Mouse (Mus musculus) hindbrain, postnatal 0 days (tissue): ENCODE data around the gene Gm40193. TPM values are rescaled to one million over a fixed set of nuclear protein-coding genes. Genes with fewer than 3 reads are reported as not detected.
"Not testable (repeated sequence)": the region's sequence is repeated elsewhere in the genome, so short reads cannot be mapped to it uniquely, and the experiment has no call there.

Experiments
- ATAC-seq: fragments of 200-750 bp; cut with Nextera tagmentation; 2 replicates; pipeline ENCODE4 v1.8.0; 2017; ENCODE audit warnings: mild to moderate bottlenecking, moderate TSS enrichment, moderate library complexity
- DNase-seq: peaks from one replicate; pipeline ENCODE4 v3.0.0-alpha.2; 2015; ENCODE audit warnings: low spot score
- H3K27ac ChIP-seq: fragments of 300-500 bp; sonication (generic); 2 replicates; pipeline ENCODE4 v1.5.1; 2014; ENCODE audit warnings: mild to moderate bottlenecking
- H3K27me3 ChIP-seq: fragments of 300-500 bp; sonication (generic); 2 replicates; pipeline ENCODE4 v1.6.1; 2014; ENCODE audit warnings: low read length, mixed read lengths; ENCODE audit not compliant: insufficient read depth
- H3K36me3 ChIP-seq: fragments of 300-500 bp; sonication (generic); 2 replicates; pipeline ENCODE4 v1.6.1; 2014; ENCODE audit warnings: low read length, mixed read lengths; ENCODE audit not compliant: insufficient read depth
- H3K4me1 ChIP-seq: fragments of 300-500 bp; sonication (generic); 2 replicates; pipeline ENCODE4 v1.6.1; 2014; ENCODE audit warnings: antibody characterized with exemption, low read length, mixed read lengths; ENCODE audit not compliant: insufficient read depth
- H3K4me2 ChIP-seq: fragments of 300-500 bp; sonication (generic); 2 replicates; pipeline ENCODE4 v1.6.1; 2014; ENCODE audit warnings: low read depth, mild to moderate bottlenecking, low read length, moderate library complexity, mixed read lengths
- H3K4me3 ChIP-seq: fragments of 300-500 bp; sonication (generic); 2 replicates; pipeline ENCODE4 v1.5.1; 2014; ENCODE audit warnings: low read length
- H3K9ac ChIP-seq: fragments of 300-500 bp; sonication (generic); replicated peaks from 2 replicates; pipeline ENCODE4 v1.6.1; 2014; ENCODE audit warnings: mild to moderate bottlenecking, low read length, moderate library complexity, mixed read lengths
- H3K9me3 ChIP-seq: fragments of 300-500 bp; sonication (generic); 2 replicates; pipeline ENCODE4 v1.6.1; 2016; ENCODE audit warnings: low read length, mixed read lengths
- CTCF ChIP-seq: IDR thresholded peaks from 2 replicates; pipeline ENCODE4 v1.5.1; 2016; ENCODE audit warnings: antibody characterized with exemption, control low read depth, low read depth
- WGBS: fragments of 180-500 bp; shearing (Covaris S2); extraction: QIAGEN DNeasy Blood & Tissue Kit; methylation state at CpG from one replicate; pipeline ENCODE4 v1.1.7; 2014; 5-methylcytosine and 5-hydroxymethylcytosine counted together
- polyA plus RNA-seq: library from polyadenylated mRNA; unstranded; fragments of >200 nt; fragmentation: Nextera tagmentation; extraction: Ambion mirVana; gene quantifications from 2 replicates; pipeline ENCODE4 v1.2.1, GENCODE M21; 2015
- total RNA-seq: library from RNA; depleted of rRNA; stranded (reverse); fragments of >200 nt; gene quantifications from 2 replicates; pipeline ENCODE4 v1.2.3, GENCODE M21; 2014

The Gm40193 gene
- total and polyA plus RNA-seq, 2 experiments from 2014 or later, result not detected

GRCm38 (mm10) chr11:70528610-70529009 lies 4.1 kb downstream of the Gm40193 start:
- TF ChIP-seq CTCF, result no peak
- WGBS, result 86% methylated on average over 7 of the region's 7 CpGs
- DNase-seq (no peak), ATAC-seq (no peak)
- Histone ChIP-seq H3K36me3 (peaks cover 11% of the 10 kb centered on the region; the same call in 1 of the 2 replicates), H3K9me3 (no peaks in the 10 kb centered on the region), H3K4me2 (no peak overlapping the region), H3K27me3 (no peaks in the 10 kb centered on the region), H3K27ac (no peak overlapping the region), H3K4me3 (no peak overlapping the region), H3K9ac (no peak overlapping the region), H3K4me1 (peaks cover 6% of the 10 kb centered on the region; the same call in 1 of the 2 replicates)

DNA sequence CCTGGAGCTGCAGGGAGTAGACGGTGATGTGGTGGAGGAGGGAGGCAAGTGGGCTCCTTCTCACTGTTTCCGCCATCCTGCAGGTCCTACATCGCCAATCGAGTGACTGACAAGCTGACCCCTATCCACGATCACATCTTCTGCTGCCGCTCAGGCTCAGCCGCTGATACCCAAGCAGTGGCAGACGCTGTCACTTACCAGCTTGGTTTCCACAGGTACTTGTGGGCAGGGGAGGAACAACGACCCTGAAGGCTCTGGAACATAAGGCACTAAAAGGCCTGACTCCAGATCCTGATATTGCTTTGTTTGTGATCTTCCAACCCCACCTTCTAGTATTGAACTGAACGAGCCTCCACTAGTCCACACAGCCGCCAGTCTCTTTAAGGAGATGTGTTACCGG lies 6.5 kb downstream of the Gm40193 start:
- no peak for ATAC-seq

GRCm38 (mm10) chr11:70525726-70526125 lies 7.0 kb downstream of the Gm40193 start:
- Histone ChIP-seq H3K4me3 (peak overlapping the region; percentile 59), H3K27me3 (no peaks in the 10 kb centered on the region), H3K9me3 (no peaks in the 10 kb centered on the region), H3K27ac (peak overlapping the region; percentile 62), H3K4me2 (peak overlapping the region; percentile 76), H3K4me1 (peaks cover 6% of the 10 kb centered on the region; the same call in 1 of the 2 replicates), H3K36me3 (peaks cover 11% of the 10 kb centered on the region; the same call in 1 of the 2 replicates), H3K9ac (peak overlapping the region; percentile 62)
- DNase-seq (no peak), ATAC-seq (peak; percentile 10; the same call in 1 of the 2 replicates)
- 3% methylated on average over 12 of the region's 12 CpGs for WGBS
- no peak for TF ChIP-seq CTCF

More for the DNA sequence above, 6.5 kb downstream of the Gm40193 start:
- Histone ChIP-seq H3K9me3 (no peaks in the 10 kb centered on the region), H3K36me3 (peaks cover 11% of the 10 kb centered on the region; the same call in 1 of the 2 replicates), H3K4me1 (peaks cover 6% of the 10 kb centered on the region; the same call in 1 of the 2 replicates), H3K27me3 (no peaks in the 10 kb centered on the region), H3K4me2 (peak overlapping the region; percentile 76), H3K27ac (no peak overlapping the region), H3K9ac (no peak overlapping the region), H3K4me3 (peak overlapping the region; percentile 59)
- 92% methylated on average over 12 of the region's 12 CpGs for WGBS
- no peak for DNase-seq
- no peak for TF ChIP-seq CTCF

DNA sequence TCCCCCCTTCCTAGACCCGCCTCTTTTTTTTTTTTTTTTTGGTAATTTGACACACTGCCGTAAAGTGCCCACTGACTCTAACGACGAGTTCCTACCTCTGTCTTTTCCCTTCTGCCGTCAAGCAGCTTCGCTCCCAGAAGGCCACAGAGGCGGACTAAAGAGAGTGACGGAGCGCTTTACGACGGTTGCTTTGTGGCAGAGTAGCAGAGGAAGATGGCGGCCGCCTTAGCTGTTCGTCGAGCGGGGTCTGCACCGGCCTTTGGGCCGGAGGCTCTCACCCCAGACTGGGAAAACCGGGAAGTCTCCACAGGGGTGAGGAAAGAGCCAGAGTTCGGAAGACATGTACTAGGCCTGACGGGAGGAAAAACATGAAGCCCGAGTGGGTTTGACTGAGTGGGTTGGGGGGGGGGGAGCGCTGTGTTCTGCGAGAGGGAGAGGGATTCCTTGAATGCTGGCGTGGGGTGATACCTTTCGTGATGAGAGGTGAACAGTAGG lies 7.5 kb downstream of the Gm40193 start, which contains the start of gene Psmb6:
Gene Psmb6, plus strand, starts transcription at position 184 of the 495 bp plus-strand sequence.
- no peaks in the 10 kb centered on the region for H3K9me3 ChIP-seq
- under 1% methylated on average over 25 of the region's 26 CpGs for WGBS
- no peak for TF ChIP-seq CTCF
- peak; percentile 97 for DNase-seq
- peak within 1 kb of the TSS; percentile 76 for H3K4me2 ChIP-seq
- H3K4me1 ChIP-seq, result peaks cover 6% of the 10 kb centered on the region; the same call in 1 of the 2 replicates
- peaks cover 11% of the 10 kb centered on the region; the same call in 1 of the 2 replicates for H3K36me3 ChIP-seq
- peak within 1 kb of the TSS; percentile 59 for H3K4me3 ChIP-seq
- peak; percentile 96 for ATAC-seq
- H3K27me3 ChIP-seq, result no peaks in the 10 kb centered on the region
- H3K27ac ChIP-seq, result peak within 1 kb of the TSS; percentile 62
- peak within 1 kb of the TSS; percentile 62 for H3K9ac ChIP-seq

GRCm38 (mm10) chr11:70524782-70525181 lies 8.0 kb downstream of the Gm40193 start:
- H3K27me3 ChIP-seq, result no peaks in the 10 kb centered on the region
- ATAC-seq (peak; percentile 3; the same call in 1 of the 2 replicates), DNase-seq (no peak)
- peaks cover 11% of the 10 kb centered on the region; the same call in 1 of the 2 replicates for H3K36me3 ChIP-seq
- H3K27ac ChIP-seq, result no peak overlapping the region
- no peaks in the 10 kb centered on the region for H3K9me3 ChIP-seq
- H3K4me2 ChIP-seq, result peak overlapping the region; percentile 56
- peak overlapping the region; percentile 59 for H3K4me3 ChIP-seq
- H3K9ac ChIP-seq, result no peak overlapping the region
- H3K4me1 ChIP-seq, result peaks cover 6% of the 10 kb centered on the region; the same call in 1 of the 2 replicates
- 8% methylated on average over 8 of the region's 8 CpGs for whole genome bisulfite sequencing
- no peak for TF ChIP-seq CTCF

- H3K4me3 ChIP-seq, H3K27ac ChIP-seq, H3K9ac ChIP-seq, ATAC-seq, H3K4me1 ChIP-seq, DNase-seq, H3K4me2 ChIP-seq, H3K27me3 ChIP-seq, H3K9me3 ChIP-seq: not testable (repeated sequence)
- H3K36me3 ChIP-seq, result peaks cover 10% of the 10 kb centered on the region; the same call in 1 of the 2 replicates
- TF ChIP-seq CTCF, result 0 out of 2 replicates have a peak, but pooled peaks have one; percentile 6
- 88% methylated on average over 8 of the region's 8 CpGs for WGBS
These were observed 9.3 kb downstream of the Gm40193 start for GRCm38 (mm10) chr11:70523306-70523989.
